Mouse (Mus musculus): ENCODE results near the gene Ppil6.

DNA sequence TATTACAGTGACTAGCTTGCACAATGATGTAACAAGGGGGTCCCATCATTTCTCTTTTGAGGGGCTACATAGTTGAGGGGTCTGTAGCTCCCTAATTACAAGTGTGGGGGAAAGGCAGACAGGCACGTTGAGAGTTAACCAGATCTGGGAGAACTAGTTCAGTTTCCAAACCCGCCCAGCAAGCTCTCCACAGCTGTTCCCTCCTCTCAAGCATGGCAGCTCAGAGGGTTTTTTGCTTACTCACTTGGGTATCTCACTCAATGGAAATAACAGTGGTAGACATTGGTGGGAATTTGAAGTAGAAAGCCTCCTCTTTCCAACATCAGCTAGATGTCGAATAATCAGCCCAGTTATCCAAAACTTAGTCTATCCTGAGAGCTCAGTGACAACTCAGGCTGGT lies 64.8 kb downstream of the Ppil6 start:
- TF ChIP-seq POLR2A (IDR thresholded peaks at IDR 0.05; ENCODE audit: control insufficient read depth, extremely low read depth, insufficient read depth, low read length, poor library complexity) (no peak), CTCF (IDR thresholded peaks at IDR 0.05; ENCODE audit: borderline replicate concordance, control insufficient read depth, extremely low read depth, insufficient read depth, low read length, poor library complexity) (no peak)

Measured in thymus, adult 2 months (tissue).